Comparison of ENCODE assay signal across 13 mouse cellular contexts in the genomic region with DNA sequence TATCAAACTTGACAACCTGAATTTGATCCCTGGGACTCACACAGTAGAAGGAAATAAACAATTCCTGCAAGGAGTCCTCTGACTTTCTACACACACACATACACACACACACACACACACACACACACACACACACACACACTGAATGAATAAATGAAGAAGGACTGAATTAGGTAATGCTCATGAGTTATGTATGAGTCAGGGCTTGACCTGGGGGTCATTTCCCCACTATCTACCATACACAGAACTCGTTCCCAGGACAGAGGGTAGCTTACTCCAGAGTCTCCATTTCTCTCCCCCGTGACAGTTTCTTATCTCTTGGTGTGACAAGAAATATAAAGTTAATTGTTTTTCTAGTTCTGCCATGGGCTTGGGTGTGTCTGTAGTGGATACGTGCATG. TPM values are rescaled to one million over a fixed set of nuclear protein-coding genes. Genes with fewer than 3 reads are reported as not detected.
DNase-seq lines count a peak whose midpoint lies in the region; ATAC-seq lines count a peak whose summit lies in the region.
"Had no signal": no experiment of that assay in that cellular context is flagged by ENCODE, and none has a peak within 500 bp of the region (broad histone marks: within the 10 kb centered on the region; RNA-seq: fewer than 3 reads in every experiment).

No protein-coding gene starts in this region.

- WGBS in liver, embryonic 11.5 days: 18% methylated on average over 3 of the region's 3 CpGs
- WGBS in liver, embryonic 13.5 days (ENCODE audit: insufficient replicate concordance): 15% methylated on average over 3 of the region's 3 CpGs

- H3K36me3 ChIP-seq in liver, embryonic 11.5 days (ENCODE audit: control insufficient read depth, insufficient read depth, low read length): no peaks in the 10 kb centered on the region
- H3K36me3 ChIP-seq in liver, embryonic 13.5 days: no peaks in the 10 kb centered on the region
- H3K36me3 ChIP-seq: hindbrain, embryonic 12.5 days; limb, embryonic 13.5 days had no signal

- peaks cover 12% of the 10 kb centered on the region for H3K4me1 ChIP-seq in liver, embryonic 11.5 days (replicated peaks; ENCODE audit: control insufficient read depth, insufficient read depth, low read length)
- H3K4me1 ChIP-seq in liver, embryonic 13.5 days (replicated peaks): peaks cover 36% of the 10 kb centered on the region

- DNase-seq in liver, embryonic 11.5 days (ENCODE audit: low spot score): no peak
- DNase-seq in liver: no peak
- peak; percentile 58 for DNase-seq in NIH3T3 (ENCODE audit: low read depth)
- no peak for DNase-seq in liver, embryonic 13.5 days
- no peak for DNase-seq in lung, postnatal 10 days
- no peak for DNase-seq in gastrocnemius, postnatal 14 days
- no peak for DNase-seq in urinary bladder, adult 18-20 months (ENCODE audit: low spot score in 2 of 2)
- DNase-seq: cerebellum, adult 11-12 months; right cerebral cortex, postnatal 14 days had no signal

- H3K27me3 ChIP-seq in liver, embryonic 11.5 days (replicated peaks; ENCODE audit: control insufficient read depth, insufficient read depth, low read length): no peaks in the 10 kb centered on the region
- peaks cover 2% of the 10 kb centered on the region; the same call in 1 of the 2 replicates for H3K27me3 ChIP-seq in liver, embryonic 13.5 days
- H3K27me3 ChIP-seq: hindbrain, embryonic 12.5 days; limb, embryonic 13.5 days had no signal

- H3K4me2 ChIP-seq in liver, embryonic 11.5 days: no peak overlapping the region
- no peak overlapping the region for H3K4me2 ChIP-seq in liver, embryonic 13.5 days
- H3K4me2 ChIP-seq: heart, embryonic 11.5 days; hindbrain, embryonic 12.5 days; limb, embryonic 13.5 days had no signal

- no peaks in the 10 kb centered on the region for H3K9me3 ChIP-seq in liver, embryonic 11.5 days (ENCODE audit: control insufficient read depth, low read length)
- no peaks in the 10 kb centered on the region for H3K9me3 ChIP-seq in liver, embryonic 13.5 days (replicated peaks)
- H3K9me3 ChIP-seq: hindbrain, embryonic 12.5 days; limb, embryonic 13.5 days had no signal

- no peak overlapping the region for H3K27ac ChIP-seq in liver, embryonic 11.5 days (ENCODE audit: low read depth, low read length)
- H3K27ac ChIP-seq in liver, embryonic 13.5 days: peak overlapping the region; percentile 48; the same call in 1 of the 2 replicates
- H3K27ac ChIP-seq: hindbrain, embryonic 12.5 days; limb, embryonic 13.5 days had no signal

- H3K9ac ChIP-seq in liver, embryonic 11.5 days (ENCODE audit: low read depth, low read length): no peak overlapping the region
- H3K9ac ChIP-seq in liver, embryonic 13.5 days: no peak overlapping the region
- H3K9ac ChIP-seq: hindbrain, embryonic 12.5 days; limb, embryonic 13.5 days had no signal

- H3K4me3 ChIP-seq in liver, embryonic 11.5 days (ENCODE audit: low read depth, low read length): no peak overlapping the region
- H3K4me3 ChIP-seq in liver, embryonic 13.5 days (replicated peaks): no peak overlapping the region
- H3K4me3 ChIP-seq: hindbrain, embryonic 12.5 days; limb, embryonic 13.5 days had no signal

- ATAC-seq in liver, embryonic 11.5 days (replicated peaks; ENCODE audit: low FRiP score): peak; percentile 52
- ATAC-seq in liver, embryonic 13.5 days (ENCODE audit: low read depth): 0 out of 2 replicates have a peak, but pooled peaks have one; percentile 19
- ATAC-seq: forebrain, embryonic 16.5 days had no signal

- intact Hi-C loops in gastrocnemius, postnatal 14 days (cut with DNase I; ENCODE audit: low total_unique reads): no loop called here

RNA-seq across cellular contexts. Expression of a gene that starts 50.1 kb away (rescaled TPM):
- polyA plus RNA-seq in liver, embryonic 11.5 days (2014; fragmentation: Nextera tagmentation; extraction: Ambion mirVana): 27.9 and 31.1 TPM in 2 replicates
- polyA plus RNA-seq in liver, embryonic 13.5 days (2015; fragmentation: Nextera tagmentation; extraction: Ambion mirVana): 91.1 and 99.5 TPM in 2 replicates
- total RNA-seq in gastrocnemius, postnatal 14 days (2021): 10 to 100 TPM; 41.7 to 59.0 TPM
